Mouse (Mus musculus) cerebellum, adult (tissue): ENCODE results near the gene Olfr672.
"Not testable (repeated sequence)": the region's sequence is repeated elsewhere in the genome, so short reads cannot be mapped to it uniquely, and the experiment has no call there.

ENCODE experiments used
- ATAC-seq: cut with Nextera tagmentation; 2 replicates; pipeline ENCODE4 v1.9.2; 2017; ENCODE audit warnings: mild to moderate bottlenecking, moderate library complexity, mixed read lengths; ENCODE audit not compliant: insufficient number of reproducible peaks, low FRiP score, low TSS enrichment

Olfr672 gene

GRCm38 (mm10) chr7:105001929-105002328, at the start of gene Olfr672:
Gene Olfr672 (minus strand): TSS chr7:105002029.
- no peak for ATAC-seq

- ATAC-seq, result not testable (repeated sequence)
Measured at GRCm38 (mm10) chr7:105033836-105034235, 32.0 kb upstream of the Olfr672 start.

GRCm38 (mm10) chr7:105032398-105032797, 30.6 kb upstream of the Olfr672 start, which contains the start of gene Olfr676:
Gene Olfr676 (plus strand): TSS chr7:105032698.
- no peak for ATAC-seq

GRCm38 (mm10) chr7:105028360-105028759, 26.5 kb upstream of the Olfr672 start, which contains the start of gene Olfr675:
Gene Olfr675 (minus strand): TSS chr7:105028460.
- no peak for ATAC-seq

- no peak for ATAC-seq
Measured at GRCm38 (mm10) chr7:105022530-105022929, 20.7 kb upstream of the Olfr672 start.

GRCm38 (mm10) chr7:104979026-104979425, 22.8 kb downstream of the Olfr672 start, which contains the start of gene Olfr671:
Gene Olfr671 (minus strand): TSS chr7:104979126.
- ATAC-seq, result no peak

GRCm38 (mm10) chr7:104972507-104972906, 29.3 kb downstream of the Olfr672 start:
- not testable (repeated sequence) for ATAC-seq

GRCm38 (mm10) chr7:104962520-104962919, 39.3 kb downstream of the Olfr672 start, which contains the start of gene Olfr670:
Gene Olfr670 (minus strand): TSS chr7:104962620.
- no peak for ATAC-seq

- ATAC-seq, result not testable (repeated sequence)
Measured at GRCm38 (mm10) chr7:104950234-104950633, 51.6 kb downstream of the Olfr672 start.
